Mouse (Mus musculus): Measurements from ENCODE around the gene Slc12a8.

- TF ChIP-seq CTCF (IDR thresholded peaks at IDR 0.05; ENCODE audit: low read depth) (no peak), EP300 (IDR thresholded peaks at IDR 0.05; ENCODE audit: low read depth) (no peak)
These were observed 167.9 kb downstream of the Slc12a8 start for GRCm38 (mm10) chr16:33684703-33685701.
